Mouse (Mus musculus): ENCODE results near the gene Adgrl2. TPM values are rescaled to one million over a fixed set of nuclear protein-coding genes. Genes with fewer than 3 reads are reported as not detected.

Adgrl2 gene
- polyA plus RNA-seq, 1 experiment from 2014 or later: 83.2 TPM

DNA sequence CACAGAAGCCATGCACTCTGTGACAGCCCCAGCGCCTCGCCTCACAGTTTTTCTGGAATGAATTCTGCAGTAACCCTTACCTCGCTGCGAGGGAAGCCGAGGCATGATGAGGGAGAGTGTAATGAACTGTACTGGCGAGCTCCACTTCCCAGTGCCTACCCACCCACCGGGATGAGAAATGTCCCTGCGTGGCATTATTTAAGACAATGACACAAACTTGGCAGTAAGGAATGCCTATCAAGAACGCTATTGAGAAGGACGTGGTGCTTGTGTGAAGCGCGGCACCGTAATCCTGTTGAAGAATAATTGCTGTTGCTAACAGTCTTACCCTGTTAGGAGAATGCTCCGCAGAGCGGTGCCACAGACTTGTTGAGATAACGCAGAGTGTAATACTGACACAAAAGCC, 13.2 kb downstream of the Adgrl2 start:
- H3K4me3 ChIP-seq (ENCODE audit: low read depth, low read length): 0 out of 2 replicates have a peak overlapping the region, but pooled peaks have one; percentile 11
- ATAC-seq (ENCODE audit: insufficient read depth) (no peak), DNase-seq (peak; percentile 65)
- H3K4me1 ChIP-seq (ENCODE audit: insufficient read depth): peaks cover 23% of the 10 kb centered on the region; the same call in 1 of the 2 replicates
- no peak for TF ChIP-seq CTCF (IDR thresholded peaks at IDR 0.05; ENCODE audit: low read depth)
- peak overlapping the region; percentile 51 for H3K4me2 ChIP-seq
- no peaks in the 10 kb centered on the region for H3K9me3 ChIP-seq (ENCODE audit: low read depth, low read length)
- WGBS: 25% methylated on average over 16 of the region's 16 CpGs
- no peaks in the 10 kb centered on the region for H3K27me3 ChIP-seq (ENCODE audit: insufficient read depth, low read length)
- no peak overlapping the region for H3K27ac ChIP-seq (ENCODE audit: low read depth)
- H3K36me3 ChIP-seq (ENCODE audit: insufficient read depth): no peaks in the 10 kb centered on the region
- H3K9ac ChIP-seq: no peak overlapping the region

GRCm38 (mm10) chr3:148971893-148972596, 18.3 kb downstream of the Adgrl2 start:
- Histone ChIP-seq H3K9ac (no peak overlapping the region), H3K36me3 (ENCODE audit: insufficient read depth) (no peaks in the 10 kb centered on the region), H3K4me1 (ENCODE audit: insufficient read depth) (peaks cover 12% of the 10 kb centered on the region; the same call in 1 of the 2 replicates), H3K4me3 (ENCODE audit: low read depth, low read length) (no peak overlapping the region), H3K27me3 (ENCODE audit: insufficient read depth, low read length) (no peaks in the 10 kb centered on the region), H3K9me3 (ENCODE audit: low read depth, low read length) (no peaks in the 10 kb centered on the region), H3K4me2 (no peak overlapping the region), H3K27ac (ENCODE audit: low read depth) (no peak overlapping the region)
- ATAC-seq (ENCODE audit: insufficient read depth) (no peak), DNase-seq (peak; percentile 48)
- no peak for TF ChIP-seq CTCF (IDR thresholded peaks at IDR 0.05; ENCODE audit: low read depth)
- 53% methylated on average over 11 of the region's 11 CpGs for WGBS

DNA sequence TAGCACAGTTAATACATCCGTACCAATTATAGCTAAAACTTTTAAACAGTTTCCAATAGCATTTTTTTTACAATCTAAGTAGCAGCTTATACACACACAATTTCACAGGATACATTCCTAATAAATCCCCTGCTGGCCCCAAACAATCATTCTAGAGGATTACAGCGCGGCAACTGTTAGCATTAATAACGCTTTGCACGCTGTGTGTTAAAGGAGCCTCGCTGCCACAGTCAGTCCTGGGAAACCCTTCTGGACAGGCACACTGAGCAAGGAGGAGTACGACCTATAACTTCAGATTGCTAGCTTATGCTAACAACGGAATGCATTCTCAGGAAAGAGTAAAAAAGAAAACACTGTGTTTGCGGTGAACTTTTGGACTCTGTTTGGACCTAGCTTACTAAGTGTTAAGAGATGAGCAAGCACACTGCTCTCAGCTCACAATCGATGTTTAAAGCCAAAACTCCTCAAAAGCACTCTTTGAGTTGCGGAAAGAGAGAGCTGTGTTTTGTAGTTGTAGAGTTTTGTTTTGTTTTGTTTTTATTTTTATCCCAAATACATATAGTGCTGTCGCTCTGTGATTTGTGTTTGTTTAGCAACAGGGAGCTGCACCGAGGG, 25.3 kb downstream of the Adgrl2 start:
- no peak overlapping the region for H3K4me3 ChIP-seq (ENCODE audit: low read depth, low read length)
- no peak overlapping the region for H3K27ac ChIP-seq (ENCODE audit: low read depth)
- no peak overlapping the region for H3K4me2 ChIP-seq
- ATAC-seq (ENCODE audit: insufficient read depth) (no peak), DNase-seq (peak; percentile 34)
- H3K9me3 ChIP-seq (ENCODE audit: low read depth, low read length): no peaks in the 10 kb centered on the region
- 60% methylated on average over 13 of the region's 13 CpGs for WGBS
- H3K36me3 ChIP-seq (ENCODE audit: insufficient read depth): no peaks in the 10 kb centered on the region
- H3K9ac ChIP-seq: no peak overlapping the region
- H3K4me1 ChIP-seq (ENCODE audit: insufficient read depth): peaks cover 30% of the 10 kb centered on the region
- H3K27me3 ChIP-seq (ENCODE audit: insufficient read depth, low read length): no peaks in the 10 kb centered on the region
- TF ChIP-seq CTCF (IDR thresholded peaks at IDR 0.05; ENCODE audit: low read depth): no peak

- Histone ChIP-seq H3K36me3 (ENCODE audit: insufficient read depth) (no peaks in the 10 kb centered on the region), H3K4me3 (ENCODE audit: low read depth, low read length) (no peak overlapping the region), H3K4me2 (no peak overlapping the region), H3K27ac (ENCODE audit: low read depth) (no peak overlapping the region), H3K9me3 (ENCODE audit: low read depth, low read length) (no peaks in the 10 kb centered on the region), H3K27me3 (ENCODE audit: insufficient read depth, low read length) (no peaks in the 10 kb centered on the region), H3K9ac (no peak overlapping the region), H3K4me1 (ENCODE audit: insufficient read depth) (peaks cover 46% of the 10 kb centered on the region)
- DNase-seq: no peak
- WGBS: 77% methylated on average over 5 of the region's 5 CpGs
- ATAC-seq (ENCODE audit: insufficient read depth): no peak
- no peak for TF ChIP-seq CTCF (IDR thresholded peaks at IDR 0.05; ENCODE audit: low read depth)
Measured at GRCm38 (mm10) chr3:148963381-148964044, 26.8 kb downstream of the Adgrl2 start.

DNA sequence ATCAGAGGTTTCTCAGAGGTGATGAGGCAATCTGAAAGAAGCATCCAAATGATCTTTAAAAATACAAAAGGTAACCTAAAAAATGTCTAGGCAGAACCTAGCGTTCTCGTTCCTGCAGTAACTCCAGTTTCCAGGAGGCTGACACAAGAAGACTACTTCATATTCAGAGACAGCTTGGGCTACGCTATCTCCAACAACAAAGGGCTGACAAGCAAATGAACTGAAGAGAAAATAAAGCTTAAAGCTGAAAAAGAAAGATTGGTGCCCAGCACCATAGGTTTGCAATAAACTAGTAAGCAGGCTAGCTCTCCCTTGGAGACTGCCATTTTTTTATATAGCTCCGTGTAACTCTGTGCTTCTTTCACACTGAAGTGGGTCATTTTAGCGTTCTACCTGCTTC, 28.7 kb downstream of the Adgrl2 start:
- Histone ChIP-seq H3K27ac (ENCODE audit: low read depth) (no peak overlapping the region), H3K4me2 (no peak overlapping the region), H3K9ac (no peak overlapping the region), H3K36me3 (ENCODE audit: insufficient read depth) (no peaks in the 10 kb centered on the region), H3K4me3 (ENCODE audit: low read depth, low read length) (no peak overlapping the region), H3K4me1 (ENCODE audit: insufficient read depth) (peaks cover 42% of the 10 kb centered on the region), H3K9me3 (ENCODE audit: low read depth, low read length) (no peaks in the 10 kb centered on the region), H3K27me3 (ENCODE audit: insufficient read depth, low read length) (no peaks in the 10 kb centered on the region)
- TF ChIP-seq CTCF (IDR thresholded peaks at IDR 0.05; ENCODE audit: low read depth): no peak
- 49% methylated on average over 5 of the region's 5 CpGs for WGBS
- ATAC-seq (ENCODE audit: insufficient read depth) (no peak), DNase-seq (no peak)

GRCm38 (mm10) chr3:148960751-148961289, 29.5 kb downstream of the Adgrl2 start:
- ATAC-seq (ENCODE audit: insufficient read depth) (peak; percentile 71; the same call in 1 of the 2 replicates), DNase-seq (peak; percentile 67)
- Histone ChIP-seq H3K9me3 (ENCODE audit: low read depth, low read length) (no peaks in the 10 kb centered on the region), H3K27ac (ENCODE audit: low read depth) (no peak overlapping the region), H3K9ac (no peak overlapping the region), H3K4me1 (ENCODE audit: insufficient read depth) (peaks cover 35% of the 10 kb centered on the region), H3K27me3 (ENCODE audit: insufficient read depth, low read length) (no peaks in the 10 kb centered on the region), H3K36me3 (ENCODE audit: insufficient read depth) (no peaks in the 10 kb centered on the region), H3K4me2 (0 out of 2 replicates have a peak overlapping the region, but pooled peaks have one; percentile 12), H3K4me3 (ENCODE audit: low read depth, low read length) (no peak overlapping the region)
- no peak for TF ChIP-seq CTCF (IDR thresholded peaks at IDR 0.05; ENCODE audit: low read depth)
- WGBS: 15% methylated on average over 9 of the region's 9 CpGs

- Histone ChIP-seq H3K27me3 (ENCODE audit: insufficient read depth, low read length) (no peaks in the 10 kb centered on the region), H3K4me2 (peak overlapping the region; percentile 63; the same call in 1 of the 2 replicates), H3K27ac (ENCODE audit: low read depth) (no peak overlapping the region), H3K4me1 (ENCODE audit: insufficient read depth) (peaks cover 35% of the 10 kb centered on the region), H3K36me3 (ENCODE audit: insufficient read depth) (no peaks in the 10 kb centered on the region), H3K9ac (no peak overlapping the region), H3K9me3 (ENCODE audit: low read depth, low read length) (no peaks in the 10 kb centered on the region), H3K4me3 (ENCODE audit: low read depth, low read length) (no peak overlapping the region)
- DNase-seq: no peak
- no peak for TF ChIP-seq CTCF (IDR thresholded peaks at IDR 0.05; ENCODE audit: low read depth)
- WGBS: 71% methylated on average over 10 of the region's 10 CpGs
- ATAC-seq (ENCODE audit: insufficient read depth): peak; percentile 16; the same call in 1 of the 2 replicates
Measured at GRCm38 (mm10) chr3:148960215-148960614, 30.1 kb downstream of the Adgrl2 start.
